Mouse (Mus musculus) Muller cell, postnatal 12 days (primary cell): Measurements from ENCODE around the gene Bcl2a1a.
"Not testable (repeated sequence)": the region's sequence is repeated elsewhere in the genome, so short reads cannot be mapped to it uniquely, and the experiment has no call there.

Source experiments
- DNase-seq: peaks from one replicate; pipeline ENCODE4 v3.0.0-alpha.2; 2015; ENCODE audit errors: inconsistent ontology term

The Bcl2a1a gene

GRCm38 (mm10) chr9:88956670-88957153 lies at the start of gene Bcl2a1a:
TSS of gene Bcl2a1a (plus strand) at chr9:88956900.
- DNase-seq = not testable (repeated sequence)

- DNase-seq = not testable (repeated sequence)
Measured at GRCm38 (mm10) chr9:88916576-88916975, 40.1 kb upstream of the Bcl2a1a start.

DNA sequence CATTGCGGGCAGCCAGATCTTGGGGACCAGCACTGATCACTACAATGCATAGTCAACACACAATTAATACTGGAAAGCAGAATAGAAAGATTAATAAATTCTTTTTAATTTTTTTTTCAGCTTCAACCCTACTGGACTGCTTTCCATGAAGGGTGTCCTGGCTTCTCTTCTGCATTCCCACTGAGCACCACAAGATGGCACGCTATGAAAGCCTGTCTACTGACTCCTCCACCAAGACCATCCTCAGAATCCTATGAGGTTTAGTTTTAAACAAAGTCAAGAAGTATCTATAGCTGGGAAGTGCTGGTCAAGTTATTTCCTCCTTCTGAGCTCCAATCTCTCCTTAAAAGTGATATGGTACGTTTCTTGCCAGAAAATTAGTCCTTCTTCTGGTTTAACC lies 18.4 kb upstream of the Bcl2a1a start:
- DNase-seq = not testable (repeated sequence)

GRCm38 (mm10) chr9:88951466-88951865 lies 5.2 kb upstream of the Bcl2a1a start:
- not testable (repeated sequence) for DNase-seq

GRCm38 (mm10) chr9:88953151-88953550 lies 3.5 kb upstream of the Bcl2a1a start:
- DNase-seq = not testable (repeated sequence)

DNA sequence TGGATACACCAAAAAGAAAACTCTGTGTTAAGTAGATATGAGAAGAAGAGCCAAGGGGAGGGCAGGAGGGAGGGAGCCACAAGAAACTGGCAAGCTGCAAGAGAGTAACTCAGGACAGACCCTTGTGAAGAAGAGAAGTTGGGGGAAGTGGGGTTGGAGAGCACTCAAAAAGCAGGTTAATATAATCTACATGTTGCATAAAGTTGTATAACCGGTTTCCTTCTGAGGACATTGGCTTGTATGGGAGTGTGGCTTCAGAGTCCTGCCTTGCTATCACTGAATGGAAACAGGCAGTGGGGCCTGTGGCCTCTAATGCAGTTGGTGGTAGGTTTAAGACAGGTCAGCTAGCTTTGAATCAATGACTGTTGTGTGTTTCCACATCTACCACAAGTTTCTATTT lies 1.5 kb upstream of the Bcl2a1a start:
- not testable (repeated sequence) for DNase-seq

GRCm38 (mm10) chr9:88956035-88956434 lies 665 bp upstream of the Bcl2a1a start:
- not testable (repeated sequence) for DNase-seq

DNA sequence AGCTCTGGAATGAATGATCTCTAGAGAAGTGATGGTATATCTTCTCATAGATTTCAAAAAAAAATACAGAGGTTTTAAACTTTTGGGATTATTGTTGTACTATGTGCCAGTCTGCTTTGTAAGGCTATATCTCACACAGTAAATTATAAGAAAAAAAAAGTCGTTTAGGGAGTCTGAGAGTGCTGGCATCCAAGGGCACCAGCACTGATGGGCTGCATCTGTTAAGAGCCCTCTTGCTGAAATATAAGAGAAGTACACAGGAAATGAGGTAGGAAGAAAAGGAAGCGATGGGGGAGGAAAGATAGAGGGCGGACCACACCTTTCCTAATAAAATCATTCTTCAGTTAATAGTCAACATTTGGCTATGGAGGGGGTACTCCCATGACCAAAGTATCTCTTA lies 2.2 kb downstream of the Bcl2a1a start:
- no peak for DNase-seq

DNA sequence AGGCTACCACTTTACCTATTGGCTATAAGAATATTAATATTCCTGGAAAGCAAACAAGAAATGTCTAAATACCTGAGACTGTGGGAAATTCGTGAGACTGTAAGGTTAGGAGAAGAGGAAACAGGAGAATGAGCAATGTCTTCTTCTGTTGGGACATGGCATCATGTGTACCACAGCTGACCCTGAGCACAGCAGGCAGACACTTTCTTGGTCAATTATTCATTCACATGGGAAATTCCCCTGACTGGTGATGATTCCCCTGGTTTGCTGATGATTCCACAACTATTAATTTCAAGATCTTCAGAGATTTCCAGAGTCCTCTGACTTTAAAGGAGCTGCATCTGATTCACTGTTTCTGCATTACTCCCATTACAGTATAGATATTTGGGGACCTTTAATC lies 3.3 kb downstream of the Bcl2a1a start:
- DNase-seq = not testable (repeated sequence)

- DNase-seq = not testable (repeated sequence)
Measured at GRCm38 (mm10) chr9:88966462-88966861, 9.8 kb downstream of the Bcl2a1a start.

DNA sequence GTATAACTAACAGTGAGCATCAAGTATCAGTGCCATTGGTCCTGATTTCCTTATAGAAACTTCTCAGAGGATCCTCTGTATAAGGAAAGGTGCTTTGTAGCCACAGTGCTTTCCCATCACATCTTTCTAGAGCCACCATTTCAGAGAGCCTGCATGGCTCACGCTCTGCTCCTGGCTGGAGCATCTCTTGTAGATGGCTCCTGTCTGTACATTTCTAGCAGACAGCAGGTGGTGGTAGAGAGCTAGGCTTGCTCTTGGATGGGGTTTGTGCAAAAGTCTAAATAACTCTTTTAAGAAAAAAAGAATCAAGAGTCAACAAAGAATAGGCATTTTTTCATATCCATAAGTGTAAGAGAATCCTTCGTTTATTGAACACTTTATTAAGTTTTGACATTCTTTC lies 12.8 kb downstream of the Bcl2a1a start:
- DNase-seq = not testable (repeated sequence)

DNA sequence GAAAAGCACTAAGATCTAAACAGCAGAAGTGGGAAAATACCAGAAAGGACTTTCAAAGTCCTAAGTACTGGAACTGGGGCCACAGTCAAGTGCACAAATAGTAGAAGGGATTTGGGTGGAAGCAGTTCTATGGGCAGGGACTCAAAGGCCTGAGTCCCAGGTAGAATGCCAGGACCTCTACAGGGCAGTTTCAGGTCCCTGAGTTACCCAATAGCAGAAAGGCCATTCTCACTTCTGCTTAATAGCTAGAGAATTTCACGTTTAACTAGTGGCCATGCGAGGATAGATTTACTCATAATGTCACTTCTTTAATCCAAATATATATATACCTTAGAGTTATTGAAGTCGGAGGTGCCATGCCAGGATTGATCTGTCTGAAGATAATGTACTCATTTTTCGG lies 20.2 kb downstream of the Bcl2a1a start:
- DNase-seq = not testable (repeated sequence)

DNA sequence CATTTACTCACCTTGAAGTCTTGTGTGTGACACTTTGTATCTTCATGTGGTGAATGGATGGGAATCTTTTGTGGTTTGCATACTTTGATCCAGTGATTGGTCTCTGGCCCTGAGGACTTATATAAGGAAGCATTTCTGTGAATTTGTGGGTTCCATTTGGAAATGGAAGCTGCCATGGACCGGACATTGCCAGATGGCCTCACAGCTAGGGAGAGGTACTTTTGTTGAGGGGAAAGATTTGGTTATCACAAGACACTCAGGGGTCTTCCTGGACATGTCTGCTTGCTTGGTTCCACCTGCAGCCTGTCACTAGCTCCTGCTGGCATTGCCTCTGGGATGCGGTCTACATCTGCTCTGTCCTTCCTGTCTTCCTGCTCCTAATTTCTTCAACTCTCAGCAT lies 23.1 kb downstream of the Bcl2a1a start:
- not testable (repeated sequence) for DNase-seq

DNA sequence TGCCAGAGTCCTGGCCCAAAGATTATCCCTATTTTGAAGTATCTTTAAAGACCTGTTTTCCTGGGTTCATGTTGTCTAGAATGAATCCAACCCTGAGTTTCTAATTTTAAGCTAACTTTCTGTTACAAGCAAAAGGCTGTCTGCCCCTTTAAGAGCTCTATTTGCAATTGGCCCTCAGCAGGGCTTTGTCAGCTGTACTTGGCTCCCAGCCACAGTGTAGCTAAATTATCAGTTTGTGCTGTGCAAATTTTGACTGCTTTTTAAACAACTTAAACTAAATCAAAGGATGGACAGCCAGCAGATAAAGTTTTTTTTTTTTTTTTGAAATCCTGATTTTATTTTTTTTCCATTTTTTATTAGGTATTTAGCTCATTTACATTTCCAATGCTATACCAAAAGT lies 44.8 kb downstream of the Bcl2a1a start:
- not testable (repeated sequence) for DNase-seq
